Mouse (Mus musculus): Measurements from ENCODE around the gene Morc2a. TPM values are rescaled to one million over a fixed set of nuclear protein-coding genes. Genes with fewer than 3 reads are reported as not detected.

The Morc2a gene
- polyA plus RNA-seq, 1 experiment from 2014 or later = 38.7 TPM

GRCm38 (mm10) chr11:3661964-3662363 is 13.0 kb downstream of the Morc2a start:
- H3K4me1 ChIP-seq (replicated peaks) = no peaks in the 10 kb centered on the region
- H3K4me2 ChIP-seq = no peak overlapping the region
- no peak overlapping the region for H3K27ac ChIP-seq
- WGBS = 91% methylated on average over 2 of the region's 2 CpGs
- no peak overlapping the region for H3K4me3 ChIP-seq
- no peak overlapping the region for H3K9ac ChIP-seq
- no peaks in the 10 kb centered on the region for H3K27me3 ChIP-seq
- no peak for ATAC-seq (ENCODE audit: low FRiP score)
- H3K9me3 ChIP-seq = no peaks in the 10 kb centered on the region
- H3K36me3 ChIP-seq = peaks cover 34% of the 10 kb centered on the region

GRCm38 (mm10) chr11:3667506-3667905 is 18.5 kb downstream of the Morc2a start:
- no peak overlapping the region for H3K4me2 ChIP-seq
- no peaks in the 10 kb centered on the region for H3K9me3 ChIP-seq
- ATAC-seq (ENCODE audit: low FRiP score) = no peak
- 0 out of 2 replicates have a peak, but pooled peaks cover 6% of the 10 kb centered on the region for H3K4me1 ChIP-seq (replicated peaks)
- peaks cover 61% of the 10 kb centered on the region for H3K36me3 ChIP-seq
- H3K4me3 ChIP-seq = no peak overlapping the region
- no peak overlapping the region for H3K27ac ChIP-seq
- no peak overlapping the region for H3K9ac ChIP-seq
- 81% methylated on average over 3 of the region's 3 CpGs for WGBS
- H3K27me3 ChIP-seq = no peaks in the 10 kb centered on the region

- H3K4me2 ChIP-seq = no peak overlapping the region
- no peak overlapping the region for H3K4me3 ChIP-seq
- no peaks in the 10 kb centered on the region for H3K27me3 ChIP-seq
- no peak for ATAC-seq (ENCODE audit: low FRiP score)
- no peak overlapping the region for H3K27ac ChIP-seq
- no peak overlapping the region for H3K9ac ChIP-seq
- no peaks in the 10 kb centered on the region for H3K9me3 ChIP-seq
- peaks cover 67% of the 10 kb centered on the region for H3K36me3 ChIP-seq
- WGBS = 98% methylated on average over 2 of the region's 2 CpGs
- H3K4me1 ChIP-seq (replicated peaks) = 0 out of 2 replicates have a peak, but pooled peaks cover 6% of the 10 kb centered on the region
Measured at GRCm38 (mm10) chr11:3668768-3669167, 19.8 kb downstream of the Morc2a start.

- no peak overlapping the region for H3K4me2 ChIP-seq
- peaks cover 68% of the 10 kb centered on the region for H3K36me3 ChIP-seq
- no peak overlapping the region for H3K27ac ChIP-seq
- no peaks in the 10 kb centered on the region for H3K9me3 ChIP-seq
- no peak overlapping the region for H3K9ac ChIP-seq
- H3K4me3 ChIP-seq = no peak overlapping the region
- no peak for ATAC-seq (ENCODE audit: low FRiP score)
- 0 out of 2 replicates have a peak, but pooled peaks cover 6% of the 10 kb centered on the region for H3K4me1 ChIP-seq (replicated peaks)
- H3K27me3 ChIP-seq = no peaks in the 10 kb centered on the region
Measured at GRCm38 (mm10) chr11:3669849-3670248, 20.9 kb downstream of the Morc2a start.

- Histone ChIP-seq H3K4me3 (no peak overlapping the region), H3K36me3 (peaks cover 76% of the 10 kb centered on the region), H3K27me3 (no peaks in the 10 kb centered on the region), H3K9me3 (no peaks in the 10 kb centered on the region), H3K4me2 (no peak overlapping the region), H3K27ac (no peak overlapping the region), H3K9ac (no peak overlapping the region), H3K4me1 (replicated peaks) (0 out of 2 replicates have a peak, but pooled peaks cover 6% of the 10 kb centered on the region)
- WGBS = 98% methylated on average over 1 of the region's 1 CpGs
- ATAC-seq (ENCODE audit: low FRiP score) = no peak
Measured at GRCm38 (mm10) chr11:3671000-3671628, 22.1 kb downstream of the Morc2a start.

- Histone ChIP-seq H3K9me3 (no peaks in the 10 kb centered on the region), H3K9ac (no peak overlapping the region), H3K36me3 (peaks cover 89% of the 10 kb centered on the region), H3K4me3 (no peak overlapping the region), H3K4me2 (no peak overlapping the region), H3K27ac (no peak overlapping the region), H3K4me1 (replicated peaks) (0 out of 2 replicates have a peak, but pooled peaks cover 6% of the 10 kb centered on the region), H3K27me3 (no peaks in the 10 kb centered on the region)
- ATAC-seq (ENCODE audit: low FRiP score) = no peak
- WGBS = 92% methylated on average over 4 of the region's 4 CpGs
Measured at GRCm38 (mm10) chr11:3674545-3674944, 25.6 kb downstream of the Morc2a start.

- no peak for ATAC-seq (ENCODE audit: low FRiP score)
- 89% methylated on average over 5 of the region's 5 CpGs for WGBS
Measured at GRCm38 (mm10) chr11:3676423-3676822, 27.4 kb downstream of the Morc2a start.

GRCm38 (mm10) chr11:3677204-3677603 is 28.2 kb downstream of the Morc2a start:
- Histone ChIP-seq H3K27me3 (no peaks in the 10 kb centered on the region), H3K36me3 (peaks cover 91% of the 10 kb centered on the region), H3K9ac (no peak overlapping the region), H3K4me2 (no peak overlapping the region), H3K4me3 (no peak overlapping the region), H3K4me1 (replicated peaks) (no peaks in the 10 kb centered on the region), H3K9me3 (no peaks in the 10 kb centered on the region), H3K27ac (no peak overlapping the region)
- 93% methylated on average over 6 of the region's 6 CpGs for WGBS
- no peak for ATAC-seq (ENCODE audit: low FRiP score)

More at GRCm38 (mm10) chr11:3676423-3676822, 27.4 kb downstream of the Morc2a start:
- Histone ChIP-seq H3K4me3 (no peak overlapping the region), H3K27ac (no peak overlapping the region), H3K27me3 (no peaks in the 10 kb centered on the region), H3K36me3 (peaks cover 95% of the 10 kb centered on the region), H3K4me2 (no peak overlapping the region), H3K9me3 (no peaks in the 10 kb centered on the region), H3K4me1 (replicated peaks) (0 out of 2 replicates have a peak, but pooled peaks cover under 1% of the 10 kb centered on the region), H3K9ac (no peak overlapping the region)

- Histone ChIP-seq H3K27ac (no peak overlapping the region), H3K9ac (no peak overlapping the region), H3K4me3 (no peak overlapping the region), H3K4me2 (no peak overlapping the region), H3K36me3 (peaks cover 88% of the 10 kb centered on the region), H3K4me1 (replicated peaks) (no peaks in the 10 kb centered on the region), H3K27me3 (no peaks in the 10 kb centered on the region), H3K9me3 (no peaks in the 10 kb centered on the region)
- 95% methylated on average over 3 of the region's 3 CpGs for WGBS
- ATAC-seq (ENCODE audit: low FRiP score) = no peak
Measured at GRCm38 (mm10) chr11:3679771-3680170, 30.8 kb downstream of the Morc2a start.

- H3K4me2 ChIP-seq = no peak overlapping the region
- no peak overlapping the region for H3K27ac ChIP-seq
- H3K9ac ChIP-seq = no peak overlapping the region
- no peaks in the 10 kb centered on the region for H3K4me1 ChIP-seq (replicated peaks)
- H3K4me3 ChIP-seq = no peak overlapping the region
- ATAC-seq (ENCODE audit: low FRiP score) = no peak
- no peaks in the 10 kb centered on the region for H3K27me3 ChIP-seq
- peaks cover 88% of the 10 kb centered on the region for H3K36me3 ChIP-seq
- H3K9me3 ChIP-seq = no peaks in the 10 kb centered on the region
- WGBS = 95% methylated on average over 11 of the region's 11 CpGs
Measured at GRCm38 (mm10) chr11:3683696-3684095, 34.7 kb downstream of the Morc2a start.

GRCm38 (mm10) chr11:3684232-3684631 is 35.2 kb downstream of the Morc2a start:
- peaks cover 89% of the 10 kb centered on the region for H3K36me3 ChIP-seq
- ATAC-seq (ENCODE audit: low FRiP score) = no peak
- no peaks in the 10 kb centered on the region for H3K9me3 ChIP-seq
- H3K9ac ChIP-seq = no peak overlapping the region
- H3K27ac ChIP-seq = no peak overlapping the region
- WGBS = 95% methylated on average over 1 of the region's 1 CpGs
- no peak overlapping the region for H3K4me3 ChIP-seq
- no peaks in the 10 kb centered on the region for H3K27me3 ChIP-seq
- H3K4me1 ChIP-seq (replicated peaks) = no peaks in the 10 kb centered on the region
- H3K4me2 ChIP-seq = no peak overlapping the region

GRCm38 (mm10) chr11:3684723-3685430 is 35.9 kb downstream of the Morc2a start:
- Histone ChIP-seq H3K4me1 (replicated peaks) (no peaks in the 10 kb centered on the region), H3K27ac (no peak overlapping the region), H3K4me3 (no peak overlapping the region), H3K27me3 (no peaks in the 10 kb centered on the region), H3K9me3 (no peaks in the 10 kb centered on the region), H3K9ac (no peak overlapping the region), H3K36me3 (peaks cover 91% of the 10 kb centered on the region), H3K4me2 (no peak overlapping the region)
- 92% methylated on average over 5 of the region's 5 CpGs for WGBS
- ATAC-seq (ENCODE audit: low FRiP score) = no peak

- WGBS = 94% methylated on average over 8 of the region's 8 CpGs
- no peaks in the 10 kb centered on the region for H3K27me3 ChIP-seq
- no peak overlapping the region for H3K4me3 ChIP-seq
- H3K9me3 ChIP-seq = no peaks in the 10 kb centered on the region
- H3K27ac ChIP-seq = no peak overlapping the region
- no peak overlapping the region for H3K9ac ChIP-seq
- no peak overlapping the region for H3K4me2 ChIP-seq
- no peaks in the 10 kb centered on the region for H3K4me1 ChIP-seq (replicated peaks)
- H3K36me3 ChIP-seq = peaks cover 91% of the 10 kb centered on the region
- no peak for ATAC-seq (ENCODE audit: low FRiP score)
Measured at GRCm38 (mm10) chr11:3685431-3685830, 36.4 kb downstream of the Morc2a start.

All from hindbrain, embryonic 13.5 days (tissue).